Mouse (Mus musculus): ENCODE measurements around the gene Gm21981.

Gene Gm21981

DNA sequence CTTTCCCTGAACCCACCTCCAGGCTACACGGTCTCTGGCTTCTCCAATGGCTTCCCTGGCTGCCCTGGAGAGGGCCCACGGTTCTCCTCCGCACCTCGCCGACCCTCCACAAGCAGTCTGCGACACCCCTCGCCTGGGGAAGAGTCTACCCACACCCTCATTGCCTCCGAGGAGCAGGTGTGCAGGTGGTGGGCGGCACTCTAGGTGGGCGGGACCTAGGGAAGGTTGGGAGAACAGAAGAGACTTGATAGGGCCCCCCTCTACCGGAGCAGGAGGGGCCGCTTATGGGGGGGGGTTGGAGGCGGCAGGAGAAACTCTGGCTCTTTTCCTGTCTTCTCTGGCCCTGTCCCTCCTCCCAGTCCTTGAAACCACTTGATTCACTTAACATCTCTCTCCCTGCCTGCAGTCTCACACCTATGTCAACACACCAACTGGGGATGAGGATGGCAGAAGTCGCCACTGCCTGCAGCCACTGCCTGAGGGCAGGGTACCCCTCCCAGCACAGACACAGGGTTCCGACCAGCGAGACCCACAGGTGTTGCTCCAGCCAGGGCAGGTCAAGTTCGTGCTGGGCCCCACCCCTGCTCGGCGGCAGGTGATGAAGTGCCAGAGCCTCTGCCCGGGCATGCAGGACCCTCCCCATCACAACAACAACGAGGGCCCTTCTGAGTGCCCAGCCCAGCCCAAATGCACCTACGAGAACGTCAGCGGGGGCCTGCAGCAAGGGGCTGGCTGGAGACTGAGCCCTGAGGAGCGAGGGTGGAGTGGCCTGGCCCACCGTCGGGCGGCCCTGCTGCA, 8.5 kb upstream of the Gm21981 start:
- no peak for DNase-seq (ENCODE audit: inconsistent ontology term)

DNA sequence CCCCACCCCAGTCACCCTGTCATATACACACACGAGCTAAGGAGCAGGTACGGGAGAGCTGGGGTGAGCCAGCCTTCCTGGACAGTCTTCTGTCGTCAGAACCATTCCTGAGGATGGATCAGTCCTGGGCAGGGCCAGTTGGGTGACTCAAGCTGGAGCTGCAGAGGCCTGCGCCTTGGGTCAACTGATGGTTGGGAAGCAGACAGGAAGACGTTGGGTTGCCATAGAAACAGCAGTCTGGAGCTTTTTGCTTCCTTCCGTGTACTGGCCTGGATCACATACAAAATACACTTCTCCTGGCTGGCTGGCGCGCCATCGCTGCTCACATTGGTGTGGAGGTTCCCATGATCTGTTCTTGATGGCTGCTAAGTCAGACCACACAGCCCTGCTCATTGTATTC, 7.5 kb upstream of the Gm21981 start:
- DNase-seq (ENCODE audit: inconsistent ontology term), result no peak

DNA sequence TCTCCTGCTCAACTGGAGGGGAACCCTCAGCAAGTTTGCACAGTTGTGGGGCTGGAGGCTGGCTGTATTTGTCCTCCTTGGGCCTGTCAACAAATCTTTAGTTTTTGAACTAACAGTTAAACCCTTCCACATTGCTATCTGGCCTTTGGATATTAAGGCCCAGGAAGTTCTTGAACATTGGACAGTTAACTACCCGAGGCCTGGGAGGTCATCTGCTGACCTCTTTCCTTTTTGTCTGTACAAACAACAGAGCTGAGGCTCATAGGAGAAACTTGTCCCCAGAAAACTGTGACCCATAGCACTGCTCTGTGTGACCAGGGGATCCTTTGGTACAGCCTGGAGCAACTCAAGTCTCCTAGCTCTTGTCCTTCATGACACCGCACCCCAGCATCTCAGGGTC, 4.8 kb upstream of the Gm21981 start:
- DNase-seq (ENCODE audit: inconsistent ontology term), result no peak

- DNase-seq (ENCODE audit: inconsistent ontology term), result no peak
Observed at GRCm38 (mm10) chr17:47698156-47698555, 3.9 kb upstream of the Gm21981 start.

GRCm38 (mm10) chr17:47695337-47695710, 1.1 kb upstream of the Gm21981 start:
- DNase-seq (ENCODE audit: inconsistent ontology term), result no peak

- DNase-seq (ENCODE audit: inconsistent ontology term), result peak; percentile 98
Observed at GRCm38 (mm10) chr17:47694503-47695336, 465 bp upstream of the Gm21981 start, which contains the start of gene Prickle4. TSS of gene Prickle4 (minus strand) at chr17:47694736.

GRCm38 (mm10) chr17:47693671-47694441, 399 bp downstream of the Gm21981 start:
- DNase-seq (ENCODE audit: inconsistent ontology term), result no peak

GRCm38 (mm10) chr17:47691650-47692049, 2.6 kb downstream of the Gm21981 start:
- no peak for DNase-seq (ENCODE audit: inconsistent ontology term)

DNA sequence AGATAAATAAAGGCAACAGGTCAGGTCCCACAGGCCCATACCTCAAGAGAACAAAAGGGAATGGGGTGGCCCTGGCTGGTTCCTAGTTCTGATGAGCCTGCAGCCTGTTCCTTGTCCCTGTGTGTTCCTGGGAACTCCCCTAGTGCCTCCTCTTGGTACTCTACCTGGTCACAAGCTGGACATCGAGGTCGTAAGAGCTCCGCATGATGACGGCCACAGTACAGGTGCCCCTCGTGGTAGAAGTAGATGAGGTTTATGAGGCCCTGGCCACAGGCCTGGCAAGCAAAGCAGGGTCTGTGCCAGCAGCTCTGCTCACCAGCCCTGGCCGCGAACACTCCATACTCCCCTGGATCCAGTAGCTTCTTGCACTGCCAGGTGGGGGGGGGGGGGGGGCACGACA, 4.4 kb downstream of the Gm21981 start:
- DNase-seq (ENCODE audit: inconsistent ontology term), result no peak

DNA sequence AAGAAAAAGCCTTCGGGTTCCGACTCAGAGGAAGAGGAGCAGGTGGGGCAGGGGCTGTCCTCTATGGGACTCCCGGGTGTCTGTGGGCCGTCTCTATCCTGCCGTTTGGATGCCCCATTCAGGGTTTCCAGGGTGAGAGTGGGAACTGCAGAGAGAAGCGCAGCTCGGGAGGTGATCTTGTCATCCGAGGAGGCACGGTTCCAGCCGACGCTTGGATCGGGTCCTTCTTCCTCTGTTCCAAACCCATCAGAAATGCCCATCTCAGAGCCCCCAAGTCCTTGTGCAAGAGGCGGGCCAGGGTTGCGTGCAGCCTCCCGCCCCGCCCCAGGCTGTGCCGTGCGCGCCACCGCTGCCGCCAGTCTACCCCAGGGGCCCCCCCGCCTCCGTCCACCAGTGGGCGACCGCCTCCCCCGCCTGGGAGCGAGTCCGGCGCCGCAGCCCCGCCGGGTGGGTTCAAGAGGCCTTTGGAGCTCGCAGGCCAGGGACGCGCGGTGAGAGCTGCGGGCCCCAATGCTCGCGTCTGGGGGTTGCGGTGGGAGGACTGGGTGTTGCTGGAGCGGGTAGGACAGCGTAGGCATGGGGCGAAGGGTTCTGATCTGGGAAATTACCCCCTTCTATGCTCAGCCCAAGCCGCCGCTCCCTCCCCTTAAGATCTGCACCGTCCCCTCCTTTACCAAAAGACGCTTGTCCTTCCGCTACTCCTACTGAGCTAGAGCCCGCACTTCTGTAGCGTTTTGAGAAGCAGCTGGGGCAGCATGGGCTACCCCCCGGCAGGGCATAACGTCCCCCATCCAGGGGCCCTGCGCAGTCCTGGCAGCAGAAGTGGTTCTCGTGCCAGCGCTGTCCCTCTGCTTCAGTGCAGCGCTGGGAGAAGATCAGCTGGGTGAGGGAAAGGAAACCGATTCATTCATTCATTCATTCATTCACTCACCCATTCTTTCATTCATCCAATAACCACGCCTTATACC, 5.4 kb downstream of the Gm21981 start, which contains the start of gene Frs3:
Gene Frs3, plus strand, starts transcription at position 423 of the 968 bp plus-strand sequence.
- peak; percentile 82 for DNase-seq (ENCODE audit: inconsistent ontology term)

DNA sequence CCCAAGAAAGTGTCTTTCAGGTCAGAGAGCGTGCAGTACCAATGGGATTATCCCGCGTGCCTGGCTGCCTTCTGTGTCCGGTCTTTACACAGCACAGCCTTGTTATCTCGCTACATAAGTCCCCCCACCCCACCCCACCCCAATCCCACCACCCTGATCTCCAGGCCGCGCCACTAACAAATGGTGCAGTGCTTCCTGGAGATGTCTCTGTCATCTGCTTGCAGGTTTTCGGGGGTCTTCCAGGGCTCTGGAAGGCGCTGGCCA, 6.0 kb downstream of the Gm21981 start, which contains the start of gene Tomm6:
Gene Tomm6, minus strand, starts transcription at position 43 of the 264 bp plus-strand sequence.
- no peak for DNase-seq (ENCODE audit: inconsistent ontology term)

GRCm38 (mm10) chr17:47687409-47688343, 6.6 kb downstream of the Gm21981 start:
- peak; percentile 98 for DNase-seq (ENCODE audit: inconsistent ontology term)

DNA sequence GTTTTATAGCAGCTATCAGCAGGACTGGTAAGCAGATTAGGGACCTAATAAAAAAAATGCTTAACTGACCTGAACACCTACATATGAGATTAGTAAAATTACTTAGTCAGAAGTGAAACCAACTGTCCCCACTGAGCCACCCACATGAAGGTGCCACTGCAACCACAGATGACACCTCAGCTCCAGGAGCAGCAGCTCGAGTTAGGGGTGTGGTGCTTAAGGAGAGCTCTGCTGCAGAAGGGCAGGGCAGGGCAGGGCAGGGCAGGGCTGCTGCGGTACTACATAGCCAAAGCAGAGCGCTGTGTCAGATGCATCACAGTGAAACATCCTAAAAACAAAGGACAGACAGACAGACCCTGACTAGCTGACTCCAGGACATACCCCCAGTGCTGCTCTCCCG, 11.4 kb downstream of the Gm21981 start:
- DNase-seq (ENCODE audit: inconsistent ontology term), result no peak

- no peak for DNase-seq (ENCODE audit: inconsistent ontology term)
Observed at GRCm38 (mm10) chr17:47678702-47679101, 15.6 kb downstream of the Gm21981 start.

DNA sequence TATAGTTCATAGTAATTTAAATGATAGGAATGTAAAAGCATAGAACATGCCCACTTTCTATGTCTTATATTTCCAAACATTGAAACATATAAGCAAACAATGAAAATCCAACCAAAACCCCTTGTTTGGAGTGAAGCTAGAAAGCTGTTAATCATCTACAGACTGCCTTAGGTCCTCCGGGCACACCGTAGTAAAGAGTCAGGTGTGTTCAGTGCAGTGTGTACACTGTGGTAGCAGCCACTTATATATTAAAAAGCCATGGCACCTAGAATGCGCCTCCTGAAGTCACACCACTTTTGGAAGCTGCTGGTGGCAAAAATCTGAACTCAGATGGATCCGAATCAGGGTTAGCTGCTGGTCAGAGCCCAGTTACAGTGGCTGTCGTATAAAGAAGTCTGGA, 16.0 kb downstream of the Gm21981 start:
- no peak for DNase-seq (ENCODE audit: inconsistent ontology term)

DNA sequence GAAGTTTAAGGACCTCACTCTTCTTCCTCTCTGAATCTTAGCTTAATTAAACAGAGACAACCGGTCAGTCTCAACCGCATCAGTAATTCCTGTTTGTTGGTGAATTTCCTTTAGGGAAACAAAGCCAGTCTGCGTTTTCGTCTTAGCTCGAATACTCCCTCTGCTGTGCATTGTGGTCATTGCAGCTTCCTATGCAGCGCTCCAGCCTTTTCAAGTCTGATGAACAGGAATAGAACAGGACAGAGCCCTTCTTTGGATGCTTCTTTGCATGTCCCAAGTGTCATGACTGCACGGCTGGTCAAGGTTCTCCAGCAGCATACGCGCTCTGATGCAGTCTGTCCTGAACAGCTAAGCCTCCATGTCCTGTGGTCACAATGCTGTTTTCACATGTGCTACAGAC, 17.7 kb downstream of the Gm21981 start:
- peak; percentile 48 for DNase-seq (ENCODE audit: inconsistent ontology term)

DNA sequence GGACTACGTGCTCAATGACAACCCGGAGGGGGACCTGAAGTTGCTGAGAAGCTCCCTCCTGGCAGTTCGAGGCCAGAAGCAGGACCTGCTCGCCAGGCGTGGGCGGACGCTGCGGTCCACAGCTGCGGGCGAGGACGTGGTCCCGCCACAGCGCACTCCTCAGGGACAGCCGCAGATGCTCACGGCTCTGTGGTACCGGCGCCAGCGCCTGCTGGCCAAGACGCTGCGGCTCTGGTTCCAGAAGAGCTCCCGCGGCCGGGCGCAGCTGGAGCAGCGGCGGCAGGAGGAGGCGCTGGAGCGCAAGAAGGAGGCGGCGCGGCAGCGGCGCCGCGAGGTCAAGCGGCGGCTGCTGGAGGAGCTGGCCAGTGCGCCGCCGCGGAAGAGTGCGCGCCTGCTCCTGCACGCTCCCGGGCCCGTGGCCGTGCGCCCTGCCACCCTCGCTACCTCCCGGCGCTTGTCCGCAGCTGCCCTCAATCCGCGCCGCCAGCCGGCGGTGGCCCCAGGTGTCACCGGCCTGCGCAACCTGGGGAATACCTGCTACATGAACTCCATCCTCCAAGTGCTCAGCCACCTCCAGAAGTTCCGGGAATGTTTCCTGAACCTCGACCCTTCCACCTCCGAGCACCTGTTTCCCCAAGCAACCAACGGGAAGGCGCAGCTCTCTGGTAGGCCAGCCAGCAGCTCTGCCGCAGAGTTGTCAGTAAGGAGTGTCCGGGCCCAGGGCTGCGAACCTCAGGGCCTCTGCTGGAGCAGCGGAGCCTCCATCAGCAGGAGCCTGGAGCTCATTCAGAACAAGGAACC, 21.7 kb downstream of the Gm21981 start:
- peak; percentile 77 for DNase-seq (ENCODE audit: inconsistent ontology term)

DNA sequence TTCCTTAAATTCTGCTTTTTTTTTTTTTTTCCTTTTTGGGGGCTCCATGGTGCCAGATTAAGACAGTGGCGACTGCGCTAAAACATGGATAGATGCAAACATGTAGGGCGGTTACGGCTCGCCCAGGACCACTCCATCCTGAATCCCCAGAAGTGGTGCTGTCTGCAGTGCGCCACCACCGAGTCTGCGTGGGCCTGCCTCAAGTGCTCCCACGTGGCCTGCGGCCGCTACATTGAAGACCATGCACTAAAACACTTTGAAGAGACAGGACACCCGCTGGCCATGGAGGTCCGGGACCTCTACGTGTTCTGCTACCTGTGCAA, 22.3 kb downstream of the Gm21981 start:
- no peak for DNase-seq (ENCODE audit: inconsistent ontology term)

DNA sequence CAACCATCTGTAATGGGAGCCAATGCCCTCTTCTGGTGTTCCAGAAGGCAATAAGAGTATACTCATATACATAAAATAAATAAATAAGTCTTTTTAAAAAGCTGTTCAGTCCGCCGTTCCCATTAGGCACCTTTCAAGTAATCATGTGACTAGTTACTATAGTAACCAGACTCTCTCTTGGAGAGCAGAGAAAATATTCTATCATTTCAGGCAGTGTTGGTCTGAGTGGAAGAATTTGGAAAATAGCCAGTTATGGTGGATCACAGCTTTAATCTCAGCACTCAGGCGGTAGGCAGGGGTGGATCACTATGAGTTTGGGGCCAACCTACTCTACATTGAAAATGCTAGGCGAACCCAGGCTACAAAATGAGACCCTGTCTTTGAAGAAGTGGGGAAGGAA, 25.1 kb downstream of the Gm21981 start:
- DNase-seq (ENCODE audit: inconsistent ontology term), result no peak

Data from Muller cell, postnatal 12 days (primary cell).